Mouse (Mus musculus) testis, adult 2 months (tissue): ENCODE measurements around the gene Nfatc2.

ENCODE experiments used
- CTCF ChIP-seq: fragments of 200-500 bp; IDR thresholded peaks from 2 replicates; pipeline ENCODE4 v1.5.1; 2012; ENCODE audit warnings: low read depth, mild to moderate bottlenecking, inconsistent platforms, low read length, moderate library complexity; ENCODE audit not compliant: control insufficient read depth, insufficient read depth, insufficient replicate concordance
- POLR2A ChIP-seq: fragments of 200-500 bp; IDR thresholded peaks from 2 replicates; pipeline ENCODE4 v1.6.1; 2012; ENCODE audit warnings: low read depth, mild to moderate bottlenecking, inconsistent platforms, low read length, moderate library complexity; ENCODE audit not compliant: control insufficient read depth

- TF ChIP-seq CTCF (no peak), POLR2A (no peak)
These were observed 18.4 kb downstream of the Nfatc2 start for GRCm38 (mm10) chr2:168583084-168583483.
